Mouse (Mus musculus) right cerebral cortex, postnatal 14 days (tissue): ENCODE data around the gene Lonp2.

ENCODE experiments used
- DNase-seq: peaks from one replicate; pipeline ENCODE4 v3.0.0; 2022

Lonp2 gene

DNA sequence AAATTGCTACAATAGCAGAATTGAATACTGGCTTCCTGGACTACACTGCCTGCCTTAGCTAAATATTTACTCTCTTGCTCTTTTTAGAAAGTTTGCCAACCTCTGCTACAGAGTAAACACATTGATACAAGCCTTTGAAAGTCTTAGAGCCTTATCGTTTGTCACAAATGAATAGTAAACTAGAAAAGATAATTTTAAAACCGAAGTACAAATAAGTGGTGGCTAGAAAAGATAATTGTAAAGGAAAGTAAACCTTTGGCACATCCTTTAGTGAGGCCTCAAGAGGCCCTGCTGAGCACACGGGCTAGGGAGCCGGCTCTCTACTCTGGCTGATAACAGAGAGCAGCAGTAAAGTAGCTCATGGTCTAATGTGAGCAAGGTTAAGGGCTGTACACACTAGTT lies 135.2 kb downstream of the Lonp2 start:
- DNase-seq, result no peak

DNA sequence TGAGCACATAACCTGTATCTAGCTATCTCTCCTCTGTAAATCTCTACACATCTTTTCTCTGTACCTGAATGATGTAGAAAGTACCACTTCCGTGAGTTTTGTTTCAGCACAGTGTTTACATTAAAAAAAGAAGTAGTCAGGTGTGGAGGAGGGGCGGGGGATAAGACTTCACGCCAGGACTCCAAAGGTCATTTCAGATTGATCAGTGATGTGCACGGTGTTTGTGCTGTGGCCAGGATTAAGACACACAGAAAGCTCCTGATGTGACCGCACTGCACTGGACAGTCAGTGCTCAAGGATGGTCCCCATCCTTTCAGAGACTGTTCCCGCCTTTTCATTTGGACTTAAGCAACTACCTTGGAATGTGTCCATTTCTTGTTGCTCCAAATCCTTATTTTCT lies 136.9 kb downstream of the Lonp2 start:
- DNase-seq, result no peak

DNA sequence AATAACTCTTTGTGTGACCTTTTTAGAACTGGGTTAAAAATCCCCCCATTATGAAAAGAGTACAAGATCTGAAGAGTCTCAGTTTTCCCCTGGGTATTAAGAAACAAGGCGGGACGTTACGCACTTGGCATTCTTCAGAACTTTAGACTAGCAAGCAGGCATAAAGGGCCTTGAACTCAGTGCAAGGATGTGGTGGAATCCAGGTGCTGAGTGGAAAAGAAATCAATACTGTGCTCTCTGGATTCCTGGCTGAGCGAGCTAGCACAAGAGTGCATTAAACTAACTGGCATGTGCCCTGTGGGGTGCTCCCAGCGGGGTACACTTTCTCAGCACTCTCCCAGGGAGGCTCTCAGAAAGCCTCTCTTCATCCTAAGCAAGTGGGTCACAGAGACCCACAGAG lies 139.0 kb downstream of the Lonp2 start:
- no peak for DNase-seq

DNA sequence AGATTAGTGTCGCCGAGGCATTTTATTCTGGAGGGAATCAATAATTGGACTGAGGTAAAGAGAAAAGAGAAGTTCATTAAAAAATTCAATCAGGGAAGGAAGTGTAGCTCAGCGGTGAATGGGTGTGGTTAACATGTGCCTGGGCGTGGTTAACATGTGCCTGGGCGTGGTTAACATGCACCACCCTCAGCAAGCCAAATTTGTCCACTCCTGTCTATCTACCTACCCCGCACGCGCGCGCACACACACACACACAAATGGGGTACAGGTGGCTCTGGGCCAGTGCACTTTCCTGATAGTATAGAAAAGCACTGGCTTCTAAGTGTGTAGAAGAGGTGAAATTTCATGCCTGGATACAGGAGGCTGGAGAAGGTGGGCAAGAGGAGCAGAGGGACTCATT lies 141.3 kb downstream of the Lonp2 start:
- DNase-seq, result no peak

DNA sequence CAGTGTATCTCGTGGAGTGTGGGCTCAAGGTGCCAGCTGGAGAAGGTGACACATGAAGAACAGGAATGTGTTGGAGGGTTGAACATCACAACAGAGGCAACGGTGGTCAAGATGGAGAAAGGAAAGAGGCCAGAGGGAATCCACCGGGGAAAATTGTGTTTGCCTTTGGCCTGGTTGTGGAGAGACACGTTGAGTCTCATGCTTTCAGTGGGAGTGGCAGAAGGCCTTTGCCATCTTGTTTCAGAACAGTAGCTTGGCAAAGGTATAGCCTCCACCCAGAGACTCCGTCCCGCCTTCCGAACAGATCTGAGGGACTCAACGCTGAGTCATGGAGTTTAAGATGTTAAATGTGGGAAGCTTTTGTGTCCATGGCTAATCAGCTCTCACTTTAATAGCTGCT lies 141.8 kb downstream of the Lonp2 start:
- DNase-seq, result no peak

DNA sequence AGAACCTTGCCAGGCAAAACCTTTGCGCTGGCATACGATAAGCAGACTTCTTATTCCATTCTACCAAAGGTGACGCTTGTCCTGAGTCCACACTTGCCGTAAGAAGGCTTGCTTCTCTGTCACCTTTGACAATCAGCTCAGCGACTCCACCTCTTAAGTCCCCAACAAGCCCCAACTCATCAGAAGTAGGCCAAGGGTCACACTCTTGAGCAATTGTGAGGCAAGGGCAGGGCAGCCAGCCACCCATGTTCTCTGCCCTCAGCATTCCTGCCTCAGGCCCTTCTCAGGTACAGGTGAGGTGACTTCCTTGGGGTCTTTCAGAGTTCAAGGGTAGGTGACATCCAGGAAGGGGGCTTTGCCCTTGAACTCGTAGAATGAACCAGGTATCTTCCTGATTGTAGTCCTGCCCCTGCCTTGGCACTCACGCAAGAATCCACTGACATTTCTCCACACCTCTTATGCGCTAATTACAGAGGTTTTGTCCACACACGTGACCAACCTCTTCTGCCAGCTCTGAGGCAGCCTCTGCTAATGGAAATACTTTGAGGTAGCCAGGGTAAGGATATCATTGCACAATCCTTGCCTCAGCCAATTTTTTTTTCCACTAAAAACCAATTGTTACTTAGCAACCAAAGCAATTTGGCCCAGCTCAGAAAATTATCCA lies 142.8 kb downstream of the Lonp2 start:
- DNase-seq, result no peak

DNA sequence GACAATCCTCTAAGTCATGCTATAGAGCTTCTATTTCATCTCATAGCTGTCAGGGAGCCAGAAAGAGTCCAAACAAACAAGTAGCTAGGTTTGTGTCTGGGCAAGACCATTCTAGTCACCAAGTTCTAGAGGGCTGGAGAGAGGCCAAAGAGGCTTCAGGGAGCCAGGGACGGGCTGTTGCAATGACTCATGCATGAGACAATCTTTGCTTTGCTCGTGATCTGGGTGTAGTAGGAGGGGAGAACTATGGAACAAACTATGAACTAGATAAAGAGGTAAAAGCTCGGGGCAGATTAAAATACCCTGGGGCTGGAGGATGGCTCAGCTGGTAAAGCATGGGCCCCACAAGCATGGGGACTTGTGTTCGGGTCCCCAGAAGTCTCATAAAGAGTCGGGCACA lies 144.7 kb downstream of the Lonp2 start:
- DNase-seq, result peak; percentile 22

DNA sequence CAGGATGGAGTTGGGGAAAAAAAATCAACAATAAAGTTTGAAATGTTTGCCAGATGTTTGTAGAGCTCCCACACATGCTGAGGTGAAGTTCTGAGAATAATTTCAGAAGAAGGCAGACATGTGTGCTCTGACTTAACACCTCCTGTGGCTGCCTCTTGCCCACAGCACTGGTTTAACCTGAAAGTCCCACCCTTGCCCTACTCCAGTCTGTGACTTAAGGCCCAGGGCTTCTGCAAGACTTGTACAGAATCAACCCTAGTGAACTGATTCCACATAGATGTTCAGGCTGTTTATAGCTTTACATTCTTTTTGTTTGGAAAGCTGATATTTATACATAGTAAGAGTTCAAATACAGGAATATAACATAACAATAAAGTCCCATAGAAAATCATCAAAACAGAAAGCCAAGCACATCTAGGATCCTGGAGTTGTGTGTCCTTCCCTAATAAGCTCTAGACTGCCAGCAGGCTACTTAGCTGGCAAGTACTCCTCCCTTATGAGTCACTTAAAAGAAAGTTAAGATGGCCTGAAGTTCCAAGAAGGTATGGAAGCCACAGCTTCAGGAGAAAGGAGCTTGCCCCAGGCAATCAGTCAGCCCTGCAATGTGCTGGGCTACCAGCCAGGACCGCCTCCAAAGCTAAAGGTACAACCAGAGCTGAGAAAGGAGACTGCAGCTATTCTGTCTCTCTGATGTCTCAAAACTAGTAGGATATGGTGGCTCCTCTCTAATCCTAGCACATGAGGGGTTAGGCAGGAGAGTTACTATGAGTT lies 146.3 kb downstream of the Lonp2 start:
- no peak for DNase-seq
